Mouse (Mus musculus) liver, adult 2 months (tissue): ENCODE data around the gene Rin3. TPM values are rescaled to one million over a fixed set of nuclear protein-coding genes. Genes with fewer than 3 reads are reported as not detected.

Experiments
- DNase-seq: peaks from one replicate; pipeline ENCODE4 v3.0.0-alpha.2; 2011; ENCODE audit warnings: low read depth, low spot score; ENCODE audit errors: extremely low read depth
- H3K27ac ChIP-seq: fragments of 200-500 bp; replicated peaks from 2 replicates; pipeline ENCODE4 v1.5.1; 2012; ENCODE audit warnings: low read depth, mild to moderate bottlenecking, control low read depth, inconsistent platforms, low read length; ENCODE audit not compliant: insufficient read depth
- H3K27me3 ChIP-seq: fragments of 200-500 bp; 2 replicates; pipeline ENCODE4 v1.6.1; 2012; ENCODE audit warnings: mild to moderate bottlenecking, moderate library complexity, low read length, inconsistent platforms; ENCODE audit not compliant: control insufficient read depth, insufficient read depth
- H3K36me3 ChIP-seq: fragments of 200-500 bp; 2 replicates; pipeline ENCODE4 v1.6.1; 2012; ENCODE audit warnings: low read length, inconsistent platforms; ENCODE audit not compliant: control insufficient read depth, insufficient read depth
- H3K4me1 ChIP-seq: fragments of 200-500 bp; 2 replicates; pipeline ENCODE4 v1.6.1; 2011; ENCODE audit warnings: low read length; ENCODE audit not compliant: control insufficient read depth, insufficient read depth
- H3K4me3 ChIP-seq: fragments of 200-500 bp; 2 replicates; pipeline ENCODE4 v1.5.1; 2011; ENCODE audit warnings: low read depth, mild to moderate bottlenecking, control low read depth, low read length, moderate library complexity; ENCODE audit not compliant: insufficient read depth
- H3K79me2 ChIP-seq: fragments of 200-500 bp; 2 replicates; pipeline ENCODE4 v1.6.1; 2012; ENCODE audit warnings: inconsistent platforms, mild to moderate bottlenecking, low read length, moderate library complexity; ENCODE audit not compliant: control insufficient read depth, insufficient read depth
- H3K9ac ChIP-seq: fragments of 200-500 bp; 2 replicates; pipeline ENCODE4 v1.6.1; 2012; ENCODE audit warnings: low read depth, mild to moderate bottlenecking, control low read depth, inconsistent platforms, low read length
- CTCF ChIP-seq: fragments of 200-500 bp; IDR thresholded peaks from 2 replicates; pipeline ENCODE4 v1.5.1; 2011; ENCODE audit warnings: low read depth, low read length, control low read depth
- POLR2A ChIP-seq: fragments of 200-500 bp; IDR thresholded peaks from 2 replicates; pipeline ENCODE4 v1.6.1; 2011; ENCODE audit warnings: low read length, control low read depth; ENCODE audit not compliant: insufficient read depth; ENCODE audit errors: extremely low read depth
- WGBS: fragments of 180-500 bp; shearing (Covaris S2); methylation state at CpG from one replicate; pipeline ENCODE4 v1.1.7; 2018; 5-methylcytosine and 5-hydroxymethylcytosine counted together
- polyA plus RNA-seq: library from polyadenylated mRNA; depleted of rRNA; stranded (reverse); fragments of >200 nt; gene quantifications from 2 replicates; pipeline ENCODE4 v1.2.3, GENCODE M21; 2012; rRNA removed
- total RNA-seq: library from RNA; depleted of rRNA; stranded (reverse); fragments of >200 nt; gene quantifications from 2 replicates; pipeline ENCODE4 v1.2.3, GENCODE M21; 2014; rRNA removed

Gene Rin3
- total RNA-seq (4.9 and 9.2 TPM in 2 replicates), polyA plus RNA-seq (8.4 and 12.0 TPM in 2 replicates)

GRCm38 (mm10) chr12:102282763-102283482 lies at the start of gene Rin3:
Rin3 (plus strand) TSS chr12:102283048.
- Histone ChIP-seq H3K9ac (peak within 1 kb of the TSS; percentile 90), H3K4me3 (peak within 1 kb of the TSS; percentile 74), H3K27me3 (no peaks in the 10 kb centered on the region), H3K79me2 (peaks cover 20% of the 10 kb centered on the region; the same call in 1 of the 2 replicates), H3K36me3 (no peaks in the 10 kb centered on the region), H3K27ac (peak within 1 kb of the TSS; percentile 87), H3K4me1 (peaks cover 18% of the 10 kb centered on the region)
- TF ChIP-seq CTCF (no peak), POLR2A (no peak)
- DNase-seq: peak; percentile 72
- under 1% methylated on average over 75 of the region's 75 CpGs for WGBS

GRCm38 (mm10) chr12:102235551-102235950 lies 47.3 kb upstream of the Rin3 start:
- no peak overlapping the region for H3K27ac ChIP-seq
- WGBS: 86% methylated on average over 3 of the region's 3 CpGs
- no peaks in the 10 kb centered on the region for H3K27me3 ChIP-seq
- H3K4me1 ChIP-seq: no peaks in the 10 kb centered on the region
- H3K36me3 ChIP-seq: no peaks in the 10 kb centered on the region
- TF ChIP-seq CTCF (no peak), POLR2A (no peak)
- H3K79me2 ChIP-seq: no peaks in the 10 kb centered on the region
- H3K9ac ChIP-seq: no peak overlapping the region
- no peak for DNase-seq
- no peak overlapping the region for H3K4me3 ChIP-seq

GRCm38 (mm10) chr12:102236317-102236716 lies 46.5 kb upstream of the Rin3 start:
- 96% methylated on average over 6 of the region's 6 CpGs for WGBS
- no peak for DNase-seq
- TF ChIP-seq CTCF: no peak
- no peak for TF ChIP-seq POLR2A
- Histone ChIP-seq H3K79me2 (no peaks in the 10 kb centered on the region), H3K27me3 (no peaks in the 10 kb centered on the region), H3K27ac (no peak overlapping the region), H3K4me3 (no peak overlapping the region), H3K36me3 (no peaks in the 10 kb centered on the region), H3K9ac (no peak overlapping the region), H3K4me1 (no peaks in the 10 kb centered on the region)

GRCm38 (mm10) chr12:102242076-102242722 lies 40.6 kb upstream of the Rin3 start:
- DNase-seq: no peak
- 58% methylated on average over 6 of the region's 6 CpGs for WGBS
- no peak overlapping the region for H3K9ac ChIP-seq
- no peak overlapping the region for H3K27ac ChIP-seq
- TF ChIP-seq POLR2A: no peak
- H3K4me1 ChIP-seq: no peaks in the 10 kb centered on the region
- H3K27me3 ChIP-seq: no peaks in the 10 kb centered on the region
- H3K4me3 ChIP-seq: no peak overlapping the region
- H3K36me3 ChIP-seq: no peaks in the 10 kb centered on the region
- no peaks in the 10 kb centered on the region for H3K79me2 ChIP-seq

GRCm38 (mm10) chr12:102243915-102244314 lies 38.9 kb upstream of the Rin3 start:
- Histone ChIP-seq H3K27ac (no peak overlapping the region), H3K9ac (no peak overlapping the region), H3K36me3 (no peaks in the 10 kb centered on the region), H3K4me3 (no peak overlapping the region), H3K27me3 (no peaks in the 10 kb centered on the region), H3K4me1 (no peaks in the 10 kb centered on the region), H3K79me2 (no peaks in the 10 kb centered on the region)
- DNase-seq: no peak
- WGBS: 96% methylated on average over 1 of the region's 1 CpGs
- no peak for TF ChIP-seq POLR2A
- TF ChIP-seq CTCF: no peak

- no peaks in the 10 kb centered on the region for H3K27me3 ChIP-seq
- no peaks in the 10 kb centered on the region for H3K79me2 ChIP-seq
- 84% methylated on average over 5 of the region's 5 CpGs for WGBS
- TF ChIP-seq CTCF (no peak), POLR2A (no peak)
- H3K9ac ChIP-seq: no peak overlapping the region
- no peaks in the 10 kb centered on the region for H3K36me3 ChIP-seq
- DNase-seq: no peak
- no peak overlapping the region for H3K27ac ChIP-seq
- no peak overlapping the region for H3K4me3 ChIP-seq
- H3K4me1 ChIP-seq: no peaks in the 10 kb centered on the region
Observed at GRCm38 (mm10) chr12:102246226-102246625, 36.6 kb upstream of the Rin3 start.
